Mouse (Mus musculus): Measurements from ENCODE around the gene Map4.

DNA sequence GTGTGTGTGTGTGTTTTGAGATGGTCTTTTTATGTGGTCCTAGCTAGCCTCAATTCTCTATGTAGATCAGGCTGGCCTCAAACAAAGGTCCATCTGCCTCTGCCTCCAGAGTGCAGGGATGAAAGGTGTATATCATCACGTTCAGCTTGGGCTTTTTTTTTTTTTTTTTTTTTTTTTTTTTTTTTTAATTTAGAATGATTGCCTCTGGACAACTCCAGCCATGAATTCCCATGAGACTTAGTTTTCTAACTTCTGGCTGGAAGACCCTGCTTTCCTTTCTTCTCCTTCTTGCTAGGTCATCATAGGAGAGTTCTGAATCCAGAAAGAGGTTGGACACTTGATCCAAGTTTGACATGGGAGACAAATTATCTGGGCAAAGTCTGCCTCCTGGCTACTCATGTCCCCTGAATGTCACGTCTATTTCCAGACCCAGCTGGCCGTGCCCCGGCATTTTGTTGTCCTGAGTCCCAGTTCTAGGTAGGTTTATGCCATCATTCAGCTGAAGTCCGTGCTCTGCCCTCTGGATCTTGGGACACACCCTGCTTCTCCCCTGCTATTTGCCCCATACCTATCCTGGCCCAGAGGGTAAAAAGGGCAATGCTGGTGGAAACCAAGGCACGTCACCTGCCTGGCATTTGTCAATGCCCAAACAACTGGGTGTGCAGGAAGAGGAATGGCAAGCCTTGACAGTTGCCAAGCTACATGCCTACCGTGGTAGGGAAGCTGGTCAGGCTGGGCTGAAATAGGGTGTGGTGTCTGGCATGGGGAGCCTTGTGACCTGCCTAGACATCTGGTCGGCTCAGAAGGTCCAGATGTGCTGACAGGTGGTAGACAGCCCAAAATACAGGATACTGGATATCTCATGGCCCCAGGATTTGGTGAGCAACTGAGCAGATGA, 34.8 kb upstream of the Map4 start:
- TF ChIP-seq CTCF (IDR thresholded peaks at IDR 0.05; ENCODE audit: low read depth) (no peak), EP300 (optimal IDR thresholded peaks at IDR 0.05) (no peak)

Data from stomach, postnatal 0 days (tissue).